Mouse (Mus musculus) gastrocnemius, postnatal 25 days (tissue): ENCODE data around the gene Arfgap3. TPM values are rescaled to one million over a fixed set of nuclear protein-coding genes. Genes with fewer than 3 reads are reported as not detected.
"Not testable (repeated sequence)": the region's sequence is repeated elsewhere in the genome, so short reads cannot be mapped to it uniquely, and the experiment has no call there.

Source experiments
- DNase-seq: peaks from one replicate; pipeline ENCODE4 v3.0.0; 2022
- long read RNA-seq, 2 experiments: library from polyadenylated mRNA; stranded (forward); transcript quantifications; one replicate each; pipeline ENCODE4 v2.0.0; 2021
- total RNA-seq, 2 experiments: library from RNA; stranded (reverse); gene quantifications; 1 replicate in 1 of 2; 2 replicates in 1 of 2; pipeline ENCODE4 v1.2.3; 2021

Gene Arfgap3
- total RNA-seq = 1 to 10 TPM; 5.8 to 9.6 TPM
- long read RNA-seq, experiment 1, partial matches to known transcripts = 1 of 7 reads
- long read RNA-seq, experiment 1, other reads (novel, unspliced or antisense) = 5 of 7 reads
- long read RNA-seq, experiment 2, transcript Arfgap3-201 (16 exons, 2,619 nt) = major isoform, 5 of 15 reads
- long read RNA-seq, experiment 2, partial matches to known transcripts = 2 of 15 reads
- long read RNA-seq, experiment 2, other reads (novel, unspliced or antisense) = 8 of 15 reads

DNA sequence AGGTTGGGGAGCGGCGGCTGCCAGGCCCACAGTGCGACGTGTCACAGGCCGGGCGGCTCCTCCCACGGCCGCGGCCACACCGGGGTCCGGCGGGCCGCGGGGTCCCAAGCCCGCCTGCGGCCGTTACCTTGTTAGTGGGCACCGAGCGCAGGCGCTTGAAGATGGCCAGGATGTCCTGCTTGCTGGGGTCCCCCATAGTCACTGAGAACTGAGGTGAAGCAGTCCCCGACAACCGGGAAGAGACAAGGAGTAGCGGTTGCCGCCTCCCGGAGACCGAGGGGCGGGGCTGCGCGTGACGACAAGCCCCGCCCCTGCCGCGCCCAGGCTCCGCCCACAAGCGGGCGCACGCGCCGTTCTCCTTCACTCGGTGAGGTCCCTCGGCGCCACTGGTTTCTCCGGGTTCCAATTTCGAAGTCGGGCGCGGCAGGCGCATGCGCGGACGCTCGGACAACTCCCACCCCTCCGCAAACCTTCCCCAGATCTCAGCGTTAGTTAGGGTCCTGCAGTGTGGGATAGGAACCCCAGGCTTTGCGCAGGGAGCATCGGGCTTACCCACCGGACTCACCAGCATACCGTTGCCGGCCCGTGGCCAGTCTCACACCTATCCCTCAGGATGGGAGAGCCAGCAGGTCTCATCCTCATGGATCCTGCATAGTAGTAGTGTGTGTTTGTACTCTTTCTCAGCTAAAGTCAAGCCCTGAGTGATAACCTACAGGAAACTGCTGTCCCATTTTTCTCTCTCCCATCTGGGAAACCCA, at the start of gene Arfgap3:
Gene Arfgap3 (minus strand): TSS at position 294 of the 758 bp plus-strand sequence.
- DNase-seq = peak; percentile 92

DNA sequence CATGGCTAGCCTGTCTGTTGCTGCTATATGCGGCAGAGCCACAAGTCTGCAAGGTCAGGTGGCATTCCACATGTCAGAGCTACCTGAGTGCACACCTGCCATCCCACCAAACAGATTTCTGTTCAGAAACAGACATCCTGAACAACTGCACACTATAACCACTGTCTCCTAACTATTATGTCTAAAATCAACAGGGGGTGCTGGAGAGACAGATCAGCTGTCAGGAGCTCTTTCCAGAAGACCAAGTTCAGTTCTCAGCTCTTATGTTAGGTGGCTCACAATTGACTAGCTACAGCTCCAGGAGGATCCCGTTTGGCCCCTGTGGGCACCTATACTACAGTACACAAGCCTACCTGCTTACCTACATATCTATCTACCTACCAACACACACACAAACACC, 42.7 kb upstream of the Arfgap3 start:
- DNase-seq = no peak

DNA sequence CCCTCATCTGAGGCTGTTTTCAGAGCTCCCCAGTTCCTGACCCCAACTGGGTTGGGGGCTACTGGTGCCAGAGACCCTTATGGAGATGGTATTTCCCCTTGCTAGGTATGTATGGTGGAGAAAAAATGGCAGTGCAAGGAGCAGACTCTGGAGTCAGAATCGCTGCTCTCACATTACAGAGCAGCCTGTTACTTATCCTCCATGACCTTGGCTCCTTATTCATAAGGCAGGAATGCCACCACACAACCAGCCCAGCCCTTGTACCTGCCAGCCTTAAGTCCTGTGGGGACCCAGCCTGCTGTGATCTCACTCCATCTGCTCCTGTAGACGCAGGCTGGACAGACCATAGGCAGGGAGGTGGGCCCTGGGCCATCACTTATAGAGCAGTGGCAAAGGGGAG, 37.9 kb upstream of the Arfgap3 start:
- no peak for DNase-seq

DNA sequence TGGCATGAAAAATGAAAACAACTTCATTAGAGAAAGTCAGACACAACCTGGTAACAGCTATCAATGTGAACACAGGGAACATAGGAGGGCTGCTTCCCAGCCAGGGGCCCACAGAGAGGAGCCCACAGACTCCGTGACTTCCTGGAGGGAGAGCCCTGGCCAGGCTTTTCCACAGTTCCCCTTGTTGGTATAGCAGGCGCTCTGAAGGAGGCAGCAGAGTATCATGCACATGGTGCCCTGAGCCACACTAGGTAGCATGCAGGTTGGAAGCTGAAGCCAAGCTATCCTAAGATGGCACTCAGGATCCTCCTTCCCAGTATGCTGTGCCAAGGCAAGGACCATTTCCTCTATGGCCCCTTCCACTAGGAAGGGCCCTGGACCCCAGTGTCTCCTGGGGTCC, 33.6 kb upstream of the Arfgap3 start:
- DNase-seq = no peak

- peak; percentile 33 for DNase-seq
Observed at GRCm38 (mm10) chr15:83383136-83383535, 33.1 kb upstream of the Arfgap3 start.

DNA sequence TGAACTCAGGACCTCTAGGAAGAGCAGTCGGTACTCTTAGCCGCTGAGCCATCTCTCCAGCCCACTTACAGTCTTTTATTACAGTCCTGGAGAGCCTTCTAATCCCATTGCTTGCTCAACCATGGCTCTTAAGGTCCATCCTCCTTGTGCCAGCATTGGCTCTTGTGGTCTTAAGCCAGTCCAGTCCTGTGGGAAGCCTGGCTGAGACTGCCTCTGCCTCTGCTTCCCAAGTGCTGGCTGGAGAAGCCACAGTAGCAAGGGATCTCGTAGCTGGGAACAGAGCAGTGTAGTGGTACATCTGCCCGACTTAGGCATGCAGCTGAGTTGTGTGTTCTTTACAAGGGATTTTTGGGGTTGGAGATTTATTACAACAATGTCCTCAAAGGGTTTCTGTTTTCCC, 32.4 kb upstream of the Arfgap3 start:
- DNase-seq = no peak

- DNase-seq = no peak
Observed at GRCm38 (mm10) chr15:83377153-83377552, 27.1 kb upstream of the Arfgap3 start.

GRCm38 (mm10) chr15:83375136-83375535, 25.1 kb upstream of the Arfgap3 start:
- DNase-seq = peak; percentile 40

DNA sequence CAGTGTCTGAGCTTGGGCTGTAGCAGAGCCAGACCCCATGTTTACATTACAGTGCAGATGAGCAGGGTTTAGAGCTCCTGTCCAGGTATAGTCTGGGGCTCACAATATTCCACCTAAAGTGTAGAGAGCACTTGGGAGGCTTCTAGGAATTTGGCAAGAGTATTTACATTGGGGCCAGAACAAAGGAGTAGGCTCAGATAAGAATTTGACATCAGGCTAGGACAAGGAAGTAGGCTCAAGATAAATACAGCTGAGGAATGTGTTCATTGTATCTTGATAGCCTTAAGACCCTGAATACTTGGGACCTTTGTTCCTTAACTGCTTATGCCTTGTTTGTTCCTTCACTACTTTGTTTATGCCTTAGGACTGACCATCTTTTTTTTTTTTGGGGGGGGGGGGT, 24.0 kb upstream of the Arfgap3 start:
- no peak for DNase-seq

- DNase-seq = not testable (repeated sequence)
Observed at GRCm38 (mm10) chr15:83368702-83369101, 18.7 kb upstream of the Arfgap3 start.

GRCm38 (mm10) chr15:83368261-83368660, 18.2 kb upstream of the Arfgap3 start:
- DNase-seq = no peak

DNA sequence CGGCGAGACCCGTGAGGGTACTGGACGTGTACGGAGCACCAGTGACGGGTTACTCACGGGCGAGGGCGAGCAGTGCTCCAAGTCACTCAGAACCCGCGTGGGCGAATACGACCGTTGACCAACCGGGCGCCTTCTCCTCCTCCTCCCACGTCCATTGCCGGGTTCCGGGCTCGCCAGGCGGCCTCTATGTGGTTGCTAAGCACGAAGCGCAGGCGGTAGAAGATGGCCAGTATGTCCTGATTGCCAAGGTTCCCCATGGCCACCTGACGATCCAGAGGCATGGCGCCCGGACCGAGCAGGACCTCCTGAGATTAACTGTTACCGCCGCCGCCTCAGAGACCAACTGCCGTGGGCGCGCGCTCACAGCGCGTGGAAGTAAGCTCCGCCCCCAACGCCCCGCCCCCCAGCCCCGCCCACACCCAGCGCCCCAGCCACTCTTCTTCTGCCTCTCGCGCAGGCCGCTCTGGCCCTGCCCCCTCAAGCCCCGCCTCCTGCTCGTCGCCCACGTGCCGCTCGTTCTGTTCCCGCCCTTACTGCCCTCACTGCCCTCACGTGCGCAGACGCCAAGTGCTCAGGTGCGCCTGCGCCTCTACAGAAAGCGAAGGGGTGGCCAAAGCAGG, 17.0 kb upstream of the Arfgap3 start:
- peak; percentile 48 for DNase-seq

GRCm38 (mm10) chr15:83365697-83366096, 15.7 kb upstream of the Arfgap3 start:
- no peak for DNase-seq

- DNase-seq = no peak
Observed at GRCm38 (mm10) chr15:83364194-83364593, 14.1 kb upstream of the Arfgap3 start.

DNA sequence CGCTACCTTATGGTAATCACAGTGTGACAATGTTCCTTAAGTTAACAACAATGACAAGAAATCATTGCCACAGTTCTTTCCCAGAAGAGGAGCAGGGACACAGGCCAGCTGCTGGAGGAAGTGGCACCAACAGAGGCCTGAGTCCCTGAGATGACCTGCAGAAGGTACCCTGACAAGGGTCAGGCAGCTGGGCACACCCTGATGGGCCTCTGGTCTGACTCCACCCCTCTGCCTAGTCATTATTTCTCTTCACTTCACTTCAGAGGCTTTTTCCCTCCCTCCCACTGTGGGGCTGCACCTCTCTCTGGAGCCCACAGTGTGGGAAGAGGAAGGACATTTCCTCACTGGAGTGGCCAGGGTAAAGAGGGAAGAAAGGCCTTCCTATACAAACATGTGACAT, 12.8 kb upstream of the Arfgap3 start:
- DNase-seq = not testable (repeated sequence)

- DNase-seq = not testable (repeated sequence)
Observed at GRCm38 (mm10) chr15:83360899-83361298, 10.9 kb upstream of the Arfgap3 start.

GRCm38 (mm10) chr15:83360140-83360539, 10.1 kb upstream of the Arfgap3 start:
- no peak for DNase-seq

- DNase-seq = no peak
Observed at GRCm38 (mm10) chr15:83358476-83358875, 8.4 kb upstream of the Arfgap3 start.

DNA sequence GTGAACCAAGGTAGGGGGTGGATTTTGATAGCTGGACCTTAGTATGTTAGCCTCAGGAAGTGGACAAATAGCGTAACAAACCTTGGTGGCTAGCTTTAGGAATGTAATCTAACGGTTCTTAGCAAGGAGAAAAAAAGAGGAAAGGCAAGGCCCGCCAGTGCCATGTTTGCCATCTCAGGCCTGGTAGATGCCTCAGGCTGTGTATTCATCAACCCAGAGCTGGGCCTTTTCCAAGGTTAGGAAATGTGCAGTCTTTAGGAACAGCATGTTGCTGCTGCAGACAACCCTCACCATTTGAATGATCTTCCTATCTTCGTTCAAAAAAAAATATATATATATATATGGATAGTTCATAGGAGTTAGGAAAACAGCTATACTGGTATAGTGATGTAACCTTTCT, 1.5 kb upstream of the Arfgap3 start:
- no peak for DNase-seq

DNA sequence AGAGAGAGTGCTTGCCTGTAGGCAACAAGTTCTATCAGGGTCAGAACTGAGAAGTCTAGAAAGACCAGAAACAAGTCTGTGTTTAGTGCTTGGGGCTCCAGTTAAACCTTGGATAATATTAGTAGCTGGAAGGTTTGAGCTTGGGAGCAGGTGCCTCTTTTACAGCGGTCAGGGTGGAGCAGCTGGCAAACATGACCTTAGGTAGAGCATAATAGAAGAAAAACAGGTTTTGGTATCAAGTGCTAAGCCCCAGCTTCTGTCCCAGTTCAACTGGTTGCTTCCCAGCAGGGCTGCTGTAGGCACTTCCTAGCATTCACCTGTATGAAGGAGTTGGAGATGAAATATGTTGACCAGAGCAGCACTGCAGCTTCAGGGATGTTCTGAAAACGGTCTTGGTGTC, 812 bp upstream of the Arfgap3 start:
- no peak for DNase-seq

DNA sequence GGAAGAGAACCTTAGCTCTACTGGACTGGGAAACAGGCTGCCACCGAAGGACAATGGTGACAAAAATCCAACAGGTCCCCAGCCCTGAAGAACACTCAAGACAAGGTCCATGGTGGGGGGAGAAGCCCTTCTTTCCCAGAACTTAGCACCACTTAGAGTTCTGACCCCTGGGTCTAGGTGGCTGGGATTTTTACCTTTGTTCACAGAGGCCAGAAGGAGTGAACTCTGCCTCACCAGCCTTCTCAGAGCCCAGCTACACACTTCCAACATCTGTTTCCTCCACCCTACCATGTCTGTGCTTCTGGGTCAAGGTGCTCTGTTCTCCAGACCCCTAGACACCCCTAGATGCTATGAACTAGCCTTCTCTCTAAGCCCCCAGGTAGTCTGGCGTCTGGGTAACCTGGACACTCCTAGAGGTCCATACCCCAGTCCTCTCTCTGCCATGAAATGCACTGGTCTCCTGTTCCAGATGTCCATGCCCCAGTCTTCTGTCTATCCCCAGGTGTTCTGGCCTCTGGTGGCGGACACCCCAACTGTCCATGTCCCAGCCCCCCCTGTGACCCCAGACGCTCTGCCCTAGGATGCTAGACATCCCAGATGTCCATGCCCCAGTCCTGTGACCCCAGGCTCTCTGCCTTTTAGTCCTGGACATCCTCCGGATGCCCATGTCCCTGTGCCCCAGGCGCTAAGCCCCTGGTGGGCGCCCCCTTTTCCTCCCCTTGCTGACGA, 658 bp downstream of the Arfgap3 start:
- no peak for DNase-seq

GRCm38 (mm10) chr15:83348747-83349146, 1.3 kb downstream of the Arfgap3 start:
- DNase-seq = no peak
